Mouse (Mus musculus) spleen, postnatal 36 days (tissue): ENCODE measurements around the gene Gar1.
A peak's percentile ranks its signal among the peaks of the same experiment; 100 is the strongest.

Experiments used
- DNase-seq, 2 experiments: peaks; one replicate each; pipeline ENCODE4 v3.0.0; 2022; ENCODE audit warnings: low spot score in 2 of 2, mixed read lengths in 1 of 2

Gene Gar1

DNA sequence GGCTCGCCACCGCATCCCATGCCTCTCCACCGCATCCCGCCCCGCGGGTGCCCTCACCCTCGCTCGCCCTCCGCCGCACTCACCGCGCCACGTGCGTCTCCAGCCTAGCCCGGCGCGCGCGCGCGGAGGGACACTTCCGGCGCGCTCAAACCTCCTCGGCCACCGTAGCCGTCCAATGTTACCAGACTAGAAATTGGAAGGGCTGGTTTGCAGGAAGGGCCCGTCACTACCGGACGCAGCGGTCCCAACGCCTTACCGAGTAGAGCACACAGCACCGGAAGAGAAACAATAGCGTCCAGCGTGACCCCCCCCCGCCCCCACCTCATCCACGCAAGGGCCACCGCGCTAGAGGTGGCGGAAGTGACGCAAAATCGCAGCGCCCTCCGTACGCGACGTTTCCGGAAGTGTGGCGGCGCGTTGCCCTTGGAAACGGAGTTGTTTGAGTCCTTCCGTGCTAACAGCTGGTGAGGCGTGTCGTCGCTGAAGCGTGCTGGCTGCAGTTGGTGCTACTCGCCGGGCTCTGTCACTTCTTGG lies at the start of gene Gar1:
Gar1 (minus strand) TSS at position 362 of the 534 bp plus-strand sequence.
- DNase-seq, result peak; percentile 92 to 94

DNA sequence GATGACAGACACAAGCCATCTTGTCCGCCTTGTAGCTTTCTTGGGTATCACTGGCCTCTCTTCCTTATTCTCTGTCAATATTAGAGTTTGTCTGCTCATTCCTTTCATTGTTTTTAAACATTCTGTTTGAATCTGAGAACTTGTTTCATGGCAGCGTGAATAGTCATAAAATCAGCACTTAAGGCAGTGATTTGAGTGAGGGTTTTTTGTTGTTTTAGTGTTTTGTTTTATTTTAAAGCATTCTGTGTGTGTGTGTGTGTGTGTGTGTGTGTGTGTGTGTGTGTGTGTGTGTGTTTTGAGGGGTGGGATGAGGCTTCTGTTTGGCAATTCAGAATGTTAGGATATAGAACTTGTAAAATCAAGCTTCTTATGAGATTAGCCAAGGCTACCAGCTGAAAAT lies 48.7 kb upstream of the Gar1 start:
- no peak for DNase-seq

DNA sequence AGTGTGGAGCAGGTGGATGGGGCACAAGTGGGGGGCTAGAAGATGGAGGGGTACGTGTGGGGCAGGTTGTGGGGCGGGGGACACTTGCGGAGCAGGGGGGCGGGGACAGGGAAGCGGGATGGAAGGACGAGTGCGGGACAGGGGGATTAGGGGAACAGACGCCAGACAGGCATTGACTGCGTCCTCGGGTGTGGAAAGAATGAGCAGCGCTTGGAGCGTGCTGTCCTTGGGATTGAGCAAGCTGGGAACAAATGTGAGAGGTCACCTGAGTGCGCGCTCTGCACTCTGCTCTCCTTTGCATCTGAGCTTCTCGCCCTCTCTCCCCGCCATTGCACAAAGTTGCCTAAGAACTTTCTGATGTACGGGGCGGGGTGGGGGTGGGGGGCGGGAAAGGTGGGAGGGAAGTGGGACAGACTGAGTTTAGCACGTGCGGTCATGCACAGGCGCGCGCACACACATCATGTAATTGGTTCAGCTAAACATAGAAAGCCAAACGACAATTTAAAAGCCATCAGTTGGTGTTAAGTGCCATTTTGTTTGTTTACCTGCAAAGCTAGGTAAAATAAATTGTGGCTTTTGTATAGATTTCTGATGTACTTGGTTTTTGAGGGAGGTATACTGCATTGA lies 48.0 kb upstream of the Gar1 start:
- DNase-seq, result peak; percentile 12 to 21

DNA sequence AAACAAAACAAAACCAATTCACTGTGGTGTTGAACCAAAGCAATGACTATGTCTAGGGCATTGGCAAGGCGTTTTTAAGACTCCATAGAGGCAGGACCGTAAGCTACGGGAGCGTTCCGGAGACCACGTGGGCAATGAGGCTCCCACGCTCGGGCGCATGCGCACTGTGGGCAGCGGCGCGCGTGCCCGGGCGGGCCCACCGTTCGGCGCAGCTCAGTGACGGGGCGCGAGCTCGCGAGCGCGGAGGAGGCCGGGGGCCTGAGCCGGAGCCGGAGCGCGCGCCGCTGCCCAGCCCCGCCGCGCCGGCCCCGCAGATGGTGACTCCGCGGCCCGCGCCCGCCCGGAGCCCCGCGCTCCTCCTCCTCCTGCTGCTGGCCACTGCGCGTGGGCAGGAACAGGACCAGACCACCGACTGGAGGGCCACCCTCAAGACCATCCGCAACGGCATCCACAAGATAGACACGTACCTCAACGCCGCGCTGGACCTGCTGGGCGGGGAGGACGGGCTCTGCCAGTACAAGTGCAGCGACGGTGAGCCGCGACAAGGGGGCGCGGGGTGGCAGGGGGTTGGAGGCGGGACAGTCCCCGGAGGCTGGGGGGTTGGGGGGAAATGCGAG lies 47.3 kb upstream of the Gar1 start, which contains the start of gene Pla2g12a:
Pla2g12a (plus strand) TSS at position 202 of the 617 bp plus-strand sequence.
- peak; percentile 84 to 85 for DNase-seq

DNA sequence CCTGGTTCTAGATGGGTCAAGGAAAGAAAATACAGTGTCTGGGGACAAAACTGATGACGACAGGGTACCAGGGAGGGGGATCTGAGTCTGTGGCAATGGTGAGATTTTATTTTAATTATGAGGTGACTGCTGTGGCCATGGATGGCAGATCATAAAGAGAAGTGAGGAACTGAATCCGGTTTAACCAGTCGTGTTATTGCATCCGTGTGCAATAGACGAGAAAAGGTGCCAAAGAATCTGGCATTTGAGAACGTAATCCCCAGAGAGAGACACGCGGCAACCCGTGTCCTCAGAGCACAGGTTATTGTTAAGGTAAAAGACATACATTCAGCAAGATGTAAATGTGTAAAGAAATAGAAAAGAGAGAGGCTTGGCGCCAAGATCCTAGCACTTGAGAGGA lies 46.1 kb upstream of the Gar1 start:
- no peak for DNase-seq

DNA sequence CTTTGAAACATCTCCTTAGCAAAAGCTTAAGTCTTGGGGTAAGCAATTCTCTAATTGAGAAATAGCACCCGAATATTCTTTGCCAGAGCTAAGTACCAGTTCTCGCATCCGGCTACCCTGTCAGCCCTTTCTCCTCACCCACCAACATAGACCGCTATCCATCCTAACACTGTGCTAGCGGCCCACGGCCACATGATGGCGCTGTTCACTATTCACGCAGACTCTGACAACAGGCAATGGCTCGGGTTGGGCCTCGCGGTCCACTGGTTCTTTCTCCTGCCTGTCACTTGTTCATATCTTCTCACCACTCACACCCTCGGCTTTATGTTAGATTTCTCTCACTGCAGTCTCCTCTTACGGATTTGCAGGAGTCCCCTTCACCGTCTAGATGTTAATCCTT lies 32.5 kb upstream of the Gar1 start:
- DNase-seq, result peak; percentile 9 to 24

DNA sequence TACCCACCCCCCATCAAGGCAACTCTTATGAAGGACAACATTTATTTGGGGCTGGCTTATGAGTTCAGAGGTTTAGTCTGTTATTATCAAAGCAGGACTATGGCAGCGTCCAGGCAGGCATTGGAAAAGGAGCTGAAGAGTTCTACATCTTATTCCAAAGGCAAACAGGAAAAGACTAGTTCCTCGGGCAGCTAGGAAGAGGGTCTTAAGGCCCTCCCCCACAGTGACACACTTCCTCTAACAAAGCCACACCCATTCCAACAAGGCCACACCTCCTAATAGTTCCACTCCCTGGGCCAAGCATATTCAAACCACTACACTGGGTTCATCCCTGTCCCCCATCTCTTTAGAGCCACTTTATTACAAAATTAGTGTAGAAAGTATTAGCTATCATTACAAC lies 31.4 kb upstream of the Gar1 start:
- no peak for DNase-seq

DNA sequence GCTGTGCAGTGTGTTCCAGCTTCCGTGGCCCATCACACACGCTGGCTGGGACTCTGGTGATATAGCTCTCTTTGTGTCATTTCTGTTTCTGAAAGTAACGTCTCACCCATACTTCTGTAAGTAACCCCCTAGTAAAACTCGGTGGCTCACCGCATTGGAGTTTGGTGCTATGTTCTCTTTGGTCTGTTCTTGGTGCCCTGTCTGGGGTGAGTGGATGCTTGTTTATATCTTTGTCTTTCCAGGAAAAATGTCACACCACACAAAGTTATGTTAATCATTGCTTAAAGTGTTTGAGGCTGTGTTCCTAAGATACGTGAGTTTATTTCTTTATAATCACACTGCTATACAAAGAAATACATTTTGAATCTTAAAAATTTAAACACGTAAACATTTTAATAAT lies 15.7 kb upstream of the Gar1 start:
- no peak for DNase-seq

DNA sequence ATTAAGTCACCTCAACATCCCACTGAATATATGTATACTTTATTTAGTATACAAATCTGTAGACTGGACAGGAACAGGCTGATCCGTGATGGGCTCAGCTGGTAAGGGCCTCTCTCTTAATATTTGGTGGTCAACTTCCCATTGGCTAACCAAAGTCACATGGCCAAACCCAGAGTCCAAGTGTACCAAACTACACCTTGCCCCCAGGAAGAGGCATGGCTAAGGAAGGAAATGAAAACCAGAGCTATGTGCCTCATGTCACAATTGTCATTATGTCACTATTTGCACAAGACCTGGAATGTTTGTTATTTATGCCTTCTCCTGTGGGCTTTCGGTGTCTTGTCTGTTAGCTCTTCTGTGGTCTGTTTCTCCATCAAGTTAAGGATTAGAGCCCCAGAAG lies 14.7 kb upstream of the Gar1 start:
- DNase-seq, result no peak

DNA sequence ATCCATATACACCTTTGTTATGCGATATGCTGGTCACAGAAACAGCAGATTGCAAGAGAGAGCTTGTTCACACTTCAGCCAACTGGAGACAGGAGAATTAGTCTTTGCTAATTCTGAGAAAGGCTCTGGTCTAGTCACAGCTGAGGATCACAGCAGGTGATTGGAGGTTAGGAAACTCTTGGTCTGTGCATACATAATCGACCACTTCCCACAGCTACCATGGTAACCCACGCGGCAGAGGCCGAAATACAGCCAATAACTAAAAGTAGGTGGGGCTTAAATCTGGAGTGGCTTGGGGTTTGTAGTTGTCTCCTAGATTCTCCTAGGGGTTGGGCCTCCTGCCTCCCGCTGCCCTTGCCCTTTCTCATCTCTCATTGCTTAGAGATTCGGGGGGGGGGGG lies 6.8 kb upstream of the Gar1 start:
- DNase-seq, result no peak

DNA sequence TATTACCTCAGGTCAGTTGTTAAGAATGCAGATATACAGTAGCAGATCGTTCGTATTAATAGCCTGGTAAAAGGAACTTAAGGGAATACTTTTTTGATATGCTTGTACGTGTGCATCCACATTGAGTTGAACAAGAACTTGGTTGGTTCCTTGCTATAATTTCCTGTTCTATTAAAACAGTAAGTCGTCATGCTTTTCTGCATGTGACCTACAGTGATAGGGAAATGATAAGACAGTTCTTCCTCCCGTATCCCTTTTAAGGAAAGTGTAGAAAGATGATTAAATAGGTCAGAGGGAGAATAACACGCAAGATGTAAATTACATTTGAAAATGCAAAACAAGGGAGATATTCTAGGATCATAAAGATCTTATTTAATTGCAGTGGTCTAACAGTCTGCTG lies 5.8 kb upstream of the Gar1 start:
- DNase-seq, result no peak

DNA sequence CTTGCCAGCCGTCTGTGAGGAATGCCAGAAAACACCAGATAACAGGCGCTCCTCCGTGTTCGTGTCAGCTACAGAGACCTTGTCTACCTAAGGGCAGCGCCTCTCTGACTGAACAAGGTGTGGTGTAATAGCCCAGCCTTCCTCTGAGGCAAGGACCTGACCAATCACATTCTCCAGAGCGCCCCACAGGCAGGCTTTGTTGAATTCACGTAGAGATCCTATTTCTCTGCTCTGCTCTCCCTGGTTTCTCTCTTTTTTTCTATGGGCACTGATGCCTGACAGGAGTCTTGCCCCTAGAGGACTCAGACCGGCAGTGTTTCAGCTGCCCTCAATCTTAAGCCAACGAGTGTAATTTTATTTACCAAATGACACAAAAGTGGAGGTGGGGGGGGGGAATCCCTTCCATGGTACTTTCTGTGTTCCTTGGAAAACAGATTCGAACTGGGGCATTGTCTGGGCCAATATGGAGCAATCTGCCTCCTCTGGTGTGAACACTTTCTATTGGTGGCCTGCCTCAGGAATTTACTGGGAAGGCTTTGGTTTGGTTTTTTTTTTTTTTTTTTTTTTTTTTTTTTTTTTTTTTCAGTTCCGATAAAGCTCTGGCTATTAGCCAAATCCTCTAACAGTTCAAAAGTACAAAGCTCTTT lies 5.0 kb upstream of the Gar1 start:
- no peak for DNase-seq

DNA sequence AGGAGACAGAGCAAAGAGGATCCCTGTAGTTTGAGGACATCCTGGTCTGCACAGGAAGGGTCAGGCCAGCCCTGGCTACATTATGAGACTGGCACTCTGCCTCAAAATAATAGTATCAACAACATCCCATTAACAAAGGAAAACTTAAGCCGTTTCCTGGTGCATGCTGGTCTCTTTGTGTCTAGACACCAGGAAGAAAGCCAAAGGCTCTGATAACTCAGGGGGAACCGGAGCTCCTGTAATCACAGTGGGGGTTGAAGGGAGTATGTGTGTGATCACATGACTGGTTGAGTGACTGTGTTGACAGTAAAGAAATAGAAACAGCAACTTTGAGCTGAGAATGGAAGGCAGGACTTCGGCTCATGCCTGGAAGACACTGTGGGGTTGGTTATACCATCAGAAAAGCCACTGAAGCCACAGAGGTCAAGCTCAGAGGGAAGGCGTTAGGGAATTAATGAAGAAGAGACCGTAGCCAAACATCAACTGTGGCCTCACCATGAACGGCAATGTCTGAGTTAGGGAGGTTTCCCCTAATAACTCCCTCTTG lies 4.3 kb upstream of the Gar1 start, which contains the start of gene Cfi:
Cfi (plus strand) TSS at position 497 of the 547 bp plus-strand sequence.
- DNase-seq, result no peak

DNA sequence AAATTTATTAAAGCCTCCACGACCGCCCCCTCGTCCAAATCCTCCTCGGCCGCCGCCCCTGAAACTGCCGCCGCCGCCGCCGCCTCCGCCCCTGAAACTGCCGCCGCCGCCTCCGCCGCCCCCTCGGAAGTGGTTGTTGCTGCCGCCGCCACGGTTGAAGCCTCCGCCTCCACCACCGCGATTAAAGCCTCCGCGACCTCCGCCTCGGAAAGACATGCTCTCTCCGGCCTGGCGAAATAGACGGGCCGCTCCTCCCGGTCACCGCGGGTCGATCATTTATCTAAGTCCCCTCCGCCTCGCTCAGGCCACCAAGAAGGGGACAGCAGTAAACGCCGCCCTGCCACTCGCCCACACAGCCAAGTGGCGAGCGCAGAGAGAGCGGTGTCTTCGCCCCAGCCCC lies 570 bp downstream of the Gar1 start:
- peak; percentile 36 to 42 for DNase-seq

DNA sequence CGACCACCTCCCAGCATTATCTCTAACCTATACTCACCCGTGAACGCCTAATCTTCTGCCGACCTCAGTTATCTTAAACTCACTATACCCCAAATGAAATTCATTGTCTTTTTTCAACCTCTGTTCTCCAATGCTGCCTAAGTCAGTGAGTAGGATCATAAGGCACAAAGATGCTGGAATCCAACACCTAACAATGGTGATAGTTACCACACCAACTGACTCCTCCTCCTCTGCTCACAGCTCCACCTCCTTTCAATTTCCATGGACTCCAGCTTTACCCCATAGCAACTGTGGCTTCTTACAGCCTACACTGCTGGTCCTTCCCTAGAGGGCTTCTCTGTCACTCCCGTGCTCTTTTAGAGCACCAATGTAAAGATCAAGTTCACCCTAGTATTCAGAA lies 3.5 kb downstream of the Gar1 start:
- no peak for DNase-seq

DNA sequence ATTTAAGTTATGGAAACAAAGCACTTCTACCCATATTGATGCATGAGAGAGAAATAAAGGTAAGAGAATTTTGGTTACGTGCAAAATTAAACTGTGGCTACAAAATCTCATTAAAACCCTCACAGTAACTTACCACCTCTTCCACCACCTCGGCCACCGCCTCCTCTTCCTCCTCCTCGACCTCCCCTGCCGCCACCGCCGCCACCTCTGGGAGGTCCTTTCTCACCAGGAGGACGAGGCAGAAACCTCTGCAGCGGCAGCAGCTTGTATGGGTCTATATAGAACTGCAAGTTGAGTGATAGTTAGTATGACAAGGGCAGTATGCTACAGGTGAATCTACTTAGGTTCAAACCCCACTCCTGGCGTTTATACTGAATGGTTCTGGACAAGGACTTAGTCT lies 4.5 kb downstream of the Gar1 start:
- no peak for DNase-seq

DNA sequence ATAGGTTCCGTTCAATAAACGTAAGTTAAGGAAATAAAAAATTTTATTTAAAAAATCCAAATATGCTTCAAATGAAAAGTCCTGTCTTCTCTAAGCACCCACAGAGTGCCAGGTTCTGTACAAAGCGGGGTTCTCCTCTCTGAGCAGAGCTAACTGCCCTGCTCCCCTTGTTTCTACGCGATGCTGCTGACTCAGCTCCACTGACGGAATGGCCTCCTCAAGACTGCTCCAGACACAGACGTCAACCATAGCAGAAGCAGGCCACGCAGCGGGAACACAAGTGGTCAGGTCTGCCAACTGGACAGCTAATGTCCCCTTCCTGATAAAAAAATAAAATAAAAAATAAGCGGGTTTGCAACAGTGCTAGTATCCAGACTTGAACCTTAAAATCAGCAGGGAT lies 6.3 kb downstream of the Gar1 start:
- no peak for DNase-seq

DNA sequence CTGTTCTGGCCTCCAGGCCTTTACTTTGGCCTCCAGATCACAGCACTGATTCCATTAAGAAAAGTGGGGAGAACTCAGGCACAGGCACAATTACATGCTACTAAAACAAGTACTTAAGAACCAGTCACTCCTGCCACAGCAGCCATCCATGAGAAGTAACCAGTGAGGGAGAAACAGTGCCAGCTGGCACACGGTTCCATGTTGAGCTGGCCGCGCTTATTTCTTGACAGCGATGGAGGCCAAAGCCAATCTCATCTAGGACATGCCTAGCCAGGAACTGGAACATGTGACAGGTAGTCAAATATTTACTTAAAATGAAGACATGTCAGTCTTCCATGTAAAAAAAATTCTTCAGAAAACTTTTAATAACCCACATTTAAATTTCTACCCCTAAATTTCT lies 7.0 kb downstream of the Gar1 start:
- DNase-seq, result no peak

DNA sequence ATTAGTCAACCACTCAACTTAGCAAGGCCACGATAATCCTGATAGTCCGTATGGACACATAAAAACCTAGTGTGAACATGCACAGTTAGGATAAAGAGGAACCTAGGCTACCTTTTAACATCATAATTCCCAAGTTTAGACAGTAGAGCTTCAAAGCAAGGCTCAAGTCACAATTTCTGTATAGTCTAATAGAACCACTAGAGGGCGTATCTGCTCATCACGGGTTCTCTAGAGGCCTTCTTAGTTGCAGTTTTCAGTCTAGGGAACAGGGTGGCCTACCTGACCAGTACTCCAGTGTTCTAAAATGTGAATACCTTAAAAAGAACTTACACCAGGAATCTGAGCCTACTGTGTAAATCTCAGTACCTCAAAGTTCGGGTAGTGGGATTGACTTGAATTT lies 7.9 kb downstream of the Gar1 start:
- DNase-seq, result peak in 1 of 2 experiments; percentile 9

DNA sequence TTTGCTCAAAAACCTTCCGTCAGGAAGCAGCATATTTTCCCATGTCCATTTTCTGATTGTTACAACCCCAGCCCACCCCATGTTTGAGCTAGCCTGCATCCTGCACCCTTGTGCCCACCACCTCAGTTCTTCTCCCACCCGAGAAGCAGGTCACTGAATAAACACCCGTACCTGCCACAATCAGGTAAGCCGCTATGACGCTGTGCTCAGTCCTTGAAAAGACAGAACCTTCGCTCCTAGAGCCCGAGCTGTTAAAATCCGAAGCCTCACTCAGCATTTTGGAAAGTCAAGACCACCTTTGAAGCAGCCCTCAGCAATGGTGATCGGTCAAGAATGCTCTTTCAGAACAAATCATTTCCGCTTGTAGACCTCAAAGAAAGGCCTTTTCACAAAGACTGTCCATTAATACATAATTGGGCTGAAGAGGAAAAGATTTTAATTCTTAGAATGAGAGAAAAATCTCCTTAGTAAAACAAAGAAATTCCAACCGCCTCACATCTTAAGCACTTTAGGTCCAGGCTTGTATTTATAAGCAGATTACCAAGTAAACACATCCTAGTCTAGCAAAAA lies 8.9 kb downstream of the Gar1 start, which contains the start of gene Rrh:
Rrh (minus strand) TSS at position 382 of the 570 bp plus-strand sequence.
- no peak for DNase-seq

DNA sequence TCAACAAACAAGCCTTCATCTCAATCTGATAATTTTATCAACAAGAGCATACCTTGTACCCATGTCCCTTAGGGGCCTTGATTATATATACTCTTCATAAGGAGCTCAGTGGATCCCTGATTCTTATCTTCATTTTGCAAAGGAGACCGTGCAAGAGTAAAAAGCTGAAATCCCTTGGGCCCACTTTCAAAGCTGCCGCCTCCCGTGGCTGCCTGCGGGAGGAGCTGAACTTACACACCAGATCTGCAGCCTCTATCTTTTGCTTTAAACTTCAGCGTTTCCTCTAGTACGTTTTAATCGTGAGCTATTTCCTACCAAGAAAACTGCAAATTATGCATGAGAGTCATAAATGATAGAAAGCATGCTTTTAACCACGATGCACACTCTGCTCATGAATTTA lies 9.5 kb downstream of the Gar1 start:
- DNase-seq, result no peak

DNA sequence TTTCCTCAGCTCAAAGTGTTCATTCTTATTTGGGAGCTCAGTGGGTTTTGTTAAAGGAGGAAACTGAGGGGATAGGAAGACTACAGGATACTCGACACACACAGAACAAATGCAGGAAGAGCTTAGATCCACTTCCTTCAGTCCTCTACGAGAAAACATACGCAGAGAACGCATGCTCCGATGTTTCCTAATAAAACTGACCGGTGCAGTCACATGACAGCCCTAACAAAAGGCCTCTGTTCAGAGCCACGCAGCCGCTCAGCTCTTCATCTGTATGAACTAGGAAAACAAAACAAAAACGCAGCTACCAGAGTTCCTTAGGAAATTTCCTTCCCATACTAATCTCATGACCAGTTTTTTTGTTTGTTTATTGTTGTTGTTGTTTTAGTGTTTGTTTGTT lies 10.3 kb downstream of the Gar1 start:
- no peak for DNase-seq
